Mouse (Mus musculus) testis, postnatal 10 days (tissue): ENCODE data around the gene Prss46.

Experiments
- DNase-seq: peaks from one replicate; pipeline ENCODE4 v3.0.0; 2021; ENCODE audit warnings: low spot score

The Prss46 gene

GRCm38 (mm10) chr9:110858967-110859596 lies 14.8 kb downstream of the Prss46 start:
- DNase-seq = no peak

- DNase-seq = no peak
These were observed 26.7 kb downstream of the Prss46 start for GRCm38 (mm10) chr9:110871030-110871429.

GRCm38 (mm10) chr9:110873681-110874659 lies 29.7 kb downstream of the Prss46 start:
- peak; percentile 67 for DNase-seq

- DNase-seq = no peak
These were observed 30.4 kb downstream of the Prss46 start for GRCm38 (mm10) chr9:110874660-110875191.

- DNase-seq = no peak
These were observed 31.0 kb downstream of the Prss46 start for GRCm38 (mm10) chr9:110875288-110875695.

GRCm38 (mm10) chr9:110877353-110877752 lies 33.0 kb downstream of the Prss46 start:
- no peak for DNase-seq

- DNase-seq = peak; percentile 83
These were observed 33.6 kb downstream of the Prss46 start for GRCm38 (mm10) chr9:110877888-110878287.

- DNase-seq = peak; percentile 71
These were observed 35.0 kb downstream of the Prss46 start, which contains the start of gene Als2cl for GRCm38 (mm10) chr9:110879191-110879920. Gene Als2cl, plus strand, starts transcription at chr9:110879870.

- peak; percentile 89 for DNase-seq
These were observed 35.8 kb downstream of the Prss46 start, which contains the start of gene Tmie for GRCm38 (mm10) chr9:110879998-110880561. Gene Tmie, minus strand, starts transcription at chr9:110880113.

- no peak for DNase-seq
These were observed 36.5 kb downstream of the Prss46 start for GRCm38 (mm10) chr9:110880772-110881171.

GRCm38 (mm10) chr9:110881953-110882352 lies 37.6 kb downstream of the Prss46 start:
- DNase-seq = no peak

- no peak for DNase-seq
These were observed 43.3 kb downstream of the Prss46 start for GRCm38 (mm10) chr9:110887388-110888303.

GRCm38 (mm10) chr9:110888935-110889334 lies 44.6 kb downstream of the Prss46 start:
- DNase-seq = no peak

GRCm38 (mm10) chr9:110890026-110890783 lies 45.9 kb downstream of the Prss46 start:
- DNase-seq = no peak

- no peak for DNase-seq
These were observed 46.9 kb downstream of the Prss46 start for GRCm38 (mm10) chr9:110891077-110891828.

GRCm38 (mm10) chr9:110892552-110892951 lies 48.2 kb downstream of the Prss46 start:
- no peak for DNase-seq

- no peak for DNase-seq
These were observed 49.1 kb downstream of the Prss46 start for GRCm38 (mm10) chr9:110893429-110893828.

- DNase-seq = no peak
These were observed 51.2 kb downstream of the Prss46 start for GRCm38 (mm10) chr9:110895507-110895906.

GRCm38 (mm10) chr9:110895994-110896393 lies 51.7 kb downstream of the Prss46 start:
- DNase-seq = no peak
